Mouse (Mus musculus): ENCODE results near the gene Nr1h3. TPM values are rescaled to one million over a fixed set of nuclear protein-coding genes. Genes with fewer than 3 reads are reported as not detected.
"Not testable (repeated sequence)": the region's sequence is repeated elsewhere in the genome, so short reads cannot be mapped to it uniquely, and the experiment has no call there.

The Nr1h3 gene
- polyA plus RNA-seq (2012; rRNA removed): 70.2 and 109 TPM in 2 replicates

GRCm38 (mm10) chr2:91202222-91202971 is at the start of gene Nr1h3, which contains the start of gene Acp2:
Gene Nr1h3 (minus strand): TSS chr2:91202834.
Gene Acp2 (plus strand): TSS chr2:91202885.
- peak; percentile 75 for DNase-seq (ENCODE audit: low read depth, low spot score)
- WGBS: 1% methylated on average over 28 of the region's 28 CpGs

GRCm38 (mm10) chr2:91252001-91252400 is 49.4 kb upstream of the Nr1h3 start:
- no peak for DNase-seq (ENCODE audit: low read depth, low spot score)
- WGBS: 56% methylated on average over 4 of the region's 4 CpGs

GRCm38 (mm10) chr2:91248366-91248765 is 45.7 kb upstream of the Nr1h3 start:
- no peak for DNase-seq (ENCODE audit: low read depth, low spot score)
- WGBS: 82% methylated on average over 4 of the region's 4 CpGs

GRCm38 (mm10) chr2:91244557-91245228 is 42.1 kb upstream of the Nr1h3 start:
- DNase-seq (ENCODE audit: low read depth, low spot score): no peak
- whole genome bisulfite sequencing: 75% methylated on average over 5 of the region's 5 CpGs

GRCm38 (mm10) chr2:91243416-91243815 is 40.8 kb upstream of the Nr1h3 start:
- DNase-seq (ENCODE audit: low read depth, low spot score): no peak
- WGBS: 79% methylated on average over 3 of the region's 3 CpGs

- 28% methylated on average over 5 of the region's 5 CpGs for WGBS
- no peak for DNase-seq (ENCODE audit: low read depth, low spot score)
These were observed 39.9 kb upstream of the Nr1h3 start for GRCm38 (mm10) chr2:91242547-91242946.

- 7% methylated on average over 4 of the region's 4 CpGs for WGBS
- not testable (repeated sequence) for DNase-seq (ENCODE audit: low read depth, low spot score)
These were observed 35.0 kb upstream of the Nr1h3 start for GRCm38 (mm10) chr2:91237511-91238080.

- WGBS: 1% methylated on average over 48 of the region's 48 CpGs
- peak; percentile 93 for DNase-seq (ENCODE audit: low read depth, low spot score)
These were observed 34.2 kb upstream of the Nr1h3 start, which contains the start of gene Ddb2 for GRCm38 (mm10) chr2:91236601-91237510. Gene Ddb2 (minus strand): TSS chr2:91236982.

- no peak for DNase-seq (ENCODE audit: low read depth, low spot score)
These were observed 27.1 kb upstream of the Nr1h3 start for GRCm38 (mm10) chr2:91229735-91230134.

GRCm38 (mm10) chr2:91223614-91224013 is 21.0 kb upstream of the Nr1h3 start:
- DNase-seq (ENCODE audit: low read depth, low spot score): no peak
- WGBS: 87% methylated on average over 2 of the region's 2 CpGs

More at GRCm38 (mm10) chr2:91229735-91230134, 27.1 kb upstream of the Nr1h3 start:
- WGBS: 87% methylated on average over 2 of the region's 2 CpGs

GRCm38 (mm10) chr2:91220501-91220900 is 17.9 kb upstream of the Nr1h3 start:
- over 99% methylated on average over 3 of the region's 3 CpGs for WGBS
- no peak for DNase-seq (ENCODE audit: low read depth, low spot score)

GRCm38 (mm10) chr2:91217032-91217431 is 14.4 kb upstream of the Nr1h3 start:
- WGBS: 42% methylated on average over 4 of the region's 4 CpGs
- no peak for DNase-seq (ENCODE audit: low read depth, low spot score)

GRCm38 (mm10) chr2:91213311-91213710 is 10.7 kb upstream of the Nr1h3 start:
- no peak for DNase-seq (ENCODE audit: low read depth, low spot score)

GRCm38 (mm10) chr2:91206254-91206775 is 3.7 kb upstream of the Nr1h3 start:
- no peak for DNase-seq (ENCODE audit: low read depth, low spot score)
- WGBS: 84% methylated on average over 9 of the region's 9 CpGs

GRCm38 (mm10) chr2:91202972-91203656 is 480 bp upstream of the Nr1h3 start:
- no peak for DNase-seq (ENCODE audit: low read depth, low spot score)
- 10% methylated on average over 20 of the region's 20 CpGs for WGBS

- DNase-seq (ENCODE audit: low read depth, low spot score): no peak
- 87% methylated on average over 3 of the region's 3 CpGs for WGBS
These were observed 3.7 kb downstream of the Nr1h3 start for GRCm38 (mm10) chr2:91198888-91199287.

- 91% methylated on average over 3 of the region's 3 CpGs for WGBS
- no peak for DNase-seq (ENCODE audit: low read depth, low spot score)
These were observed 6.0 kb downstream of the Nr1h3 start for GRCm38 (mm10) chr2:91196577-91197001.

- WGBS: 1% methylated on average over 27 of the region's 27 CpGs
These were observed 7.9 kb downstream of the Nr1h3 start for GRCm38 (mm10) chr2:91194624-91195332.

More at GRCm38 (mm10) chr2:91194624-91195332, 7.9 kb downstream of the Nr1h3 start:
- no peak for DNase-seq (ENCODE audit: low read depth, low spot score)
